Mouse (Mus musculus): ENCODE results near the gene Eya2. TPM values are rescaled to one million over a fixed set of nuclear protein-coding genes. Genes with fewer than 3 reads are reported as not detected.

Eya2 gene
- 23.0 TPM for polyA plus RNA-seq (2017; shearing (Covaris generic))

DNA sequence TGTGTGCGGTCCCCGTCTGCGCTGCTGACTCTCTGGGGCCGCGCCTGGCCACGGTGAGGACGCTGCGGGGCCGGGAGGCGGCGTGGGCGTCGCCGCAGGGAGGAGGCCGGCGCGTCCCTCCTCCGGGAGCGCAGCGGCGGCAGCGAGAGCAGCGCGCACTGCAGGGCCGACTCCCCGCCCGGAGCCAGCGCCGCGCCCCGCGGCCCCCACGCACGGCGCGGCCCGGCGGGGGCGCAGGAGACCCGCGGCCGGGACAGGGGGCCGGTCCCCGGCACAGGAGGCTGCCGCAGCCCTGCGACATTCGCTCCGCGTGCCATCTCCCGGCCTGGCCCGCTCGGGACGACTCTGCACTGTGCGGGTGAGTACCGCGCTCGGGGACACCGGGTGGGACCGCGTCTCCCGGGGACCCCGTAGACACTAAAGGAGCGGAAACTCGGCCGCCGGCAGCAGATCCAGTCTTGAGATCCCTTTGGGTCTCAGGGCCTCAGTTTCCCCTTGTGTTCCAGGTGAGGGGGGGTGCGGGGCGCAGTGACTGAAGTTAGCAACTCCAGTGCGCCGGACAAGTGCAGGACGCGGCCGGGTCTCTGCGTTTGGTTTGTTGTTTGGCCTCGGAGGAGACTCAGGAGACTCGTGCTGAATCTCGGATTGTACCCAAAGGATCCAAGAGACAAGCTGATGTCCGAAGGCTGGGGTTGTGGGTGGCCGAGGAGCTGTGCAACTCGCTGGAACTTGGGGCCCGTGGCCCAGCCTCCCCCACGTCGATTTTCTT, at the start of gene Eya2:
Gene Eya2, plus strand, starts transcription at position 126 of the 769 bp plus-strand sequence.

Other genes with a start within 250 kb of the Eya2 start
- not detected for gene Zfp663, start 226.3 kb upstream of the Eya2 start, polyA plus RNA-seq (2017; shearing (Covaris generic))
- gene Zfp334, start 206.8 kb upstream of the Eya2 start, polyA plus RNA-seq (2017; shearing (Covaris generic)) = not detected
- not detected for gene Ocstamp, start 194.6 kb upstream of the Eya2 start, polyA plus RNA-seq (2017; shearing (Covaris generic))
- gene Slc13a3, start 121.8 kb upstream of the Eya2 start, polyA plus RNA-seq (2017; shearing (Covaris generic)) = 0.25 TPM
- 4.0 TPM for gene Trp53rka, start 101.7 kb upstream of the Eya2 start, polyA plus RNA-seq (2017; shearing (Covaris generic))
- not detected for gene Slc2a10, start 91.2 kb upstream of the Eya2 start, polyA plus RNA-seq (2017; shearing (Covaris generic))

All from CD4-positive, CD25-positive, alpha-beta regulatory T cell, adult 9 weeks (primary cell).